Mouse (Mus musculus) forebrain, embryonic 12.5 days (tissue): Measurements from ENCODE around the gene Wfikkn1. TPM values are rescaled to one million over a fixed set of nuclear protein-coding genes. Genes with fewer than 3 reads are reported as not detected.
A peak's percentile ranks its signal among the peaks of the same experiment; 100 is the strongest.

Experiments
- ATAC-seq: fragments of 200-750 bp; cut with Nextera tagmentation; 2 replicates; pipeline ENCODE4 v1.8.0; 2017; ENCODE audit warnings: moderate TSS enrichment; ENCODE audit not compliant: low FRiP score
- H3K27ac ChIP-seq: fragments of 300-500 bp; sonication (generic); 2 replicates; pipeline ENCODE4 v1.5.1; 2016; ENCODE audit warnings: mild to moderate bottlenecking
- H3K27me3 ChIP-seq: fragments of 300-500 bp; sonication (generic); 2 replicates; pipeline ENCODE4 v1.6.1; 2016; ENCODE audit warnings: mild to moderate bottlenecking
- H3K36me3 ChIP-seq: fragments of 300-500 bp; sonication (generic); replicated peaks from 2 replicates; pipeline ENCODE4 v1.6.1; 2016; ENCODE audit warnings: mild to moderate bottlenecking
- H3K4me1 ChIP-seq: fragments of 300-500 bp; sonication (generic); 2 replicates; pipeline ENCODE4 v1.6.1; 2016
- H3K4me2 ChIP-seq: fragments of 300-500 bp; sonication (generic); 2 replicates; pipeline ENCODE4 v1.6.1; 2016; ENCODE audit warnings: mild to moderate bottlenecking, moderate library complexity
- H3K4me3 ChIP-seq: fragments of 300-500 bp; sonication (generic); replicated peaks from 2 replicates; pipeline ENCODE4 v1.5.1; 2016; ENCODE audit warnings: mild to moderate bottlenecking
- H3K9ac ChIP-seq: fragments of 300-500 bp; sonication (generic); 2 replicates; pipeline ENCODE4 v1.6.1; 2016; ENCODE audit warnings: mild to moderate bottlenecking
- H3K9me3 ChIP-seq: fragments of 300-500 bp; sonication (generic); 2 replicates; pipeline ENCODE4 v1.6.1; 2016
- WGBS: fragments of 180-500 bp; shearing (Covaris S2); methylation state at CpG from one replicate; pipeline ENCODE4 v1.1.7; 2016; 5-methylcytosine and 5-hydroxymethylcytosine counted together
- polyA plus RNA-seq: library from polyadenylated mRNA; unstranded; fragments of >200 nt; fragmentation: Nextera tagmentation; extraction: Ambion mirVana; gene quantifications from 2 replicates; pipeline ENCODE4 v1.2.1, GENCODE M21; 2016

Wfikkn1 gene
- polyA plus RNA-seq, 1 experiment from 2014 or later: 0.66 TPM

DNA sequence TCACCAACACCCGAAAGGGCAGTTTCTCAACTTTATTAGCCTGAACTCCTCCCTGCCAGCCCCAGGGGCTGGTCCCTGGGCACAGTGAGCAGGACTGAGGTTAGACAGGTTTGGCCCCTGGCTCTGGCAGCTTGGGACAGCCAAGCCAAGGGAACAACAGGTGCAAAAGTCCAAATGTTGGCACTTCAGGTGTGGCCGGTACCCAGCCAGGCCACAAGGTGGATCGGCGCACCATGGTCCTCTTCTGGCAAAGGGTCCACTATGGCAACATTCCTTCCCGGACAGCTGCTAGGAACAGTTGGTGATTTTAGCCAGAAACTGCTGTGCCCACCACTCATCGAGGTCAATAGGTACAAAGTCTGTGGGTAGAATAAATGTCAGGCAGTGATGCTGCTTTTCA is 17.0 kb downstream of the Wfikkn1 start:
- 88% methylated on average over 6 of the region's 6 CpGs for WGBS
- Histone ChIP-seq H3K4me3 (no peak overlapping the region), H3K9me3 (no peaks in the 10 kb centered on the region), H3K4me1 (peaks cover 34% of the 10 kb centered on the region), H3K27ac (no peak overlapping the region), H3K36me3 (no peaks in the 10 kb centered on the region), H3K27me3 (0 out of 2 replicates have a peak, but pooled peaks cover 6% of the 10 kb centered on the region), H3K9ac (no peak overlapping the region), H3K4me2 (no peak overlapping the region)
- no peak for ATAC-seq

DNA sequence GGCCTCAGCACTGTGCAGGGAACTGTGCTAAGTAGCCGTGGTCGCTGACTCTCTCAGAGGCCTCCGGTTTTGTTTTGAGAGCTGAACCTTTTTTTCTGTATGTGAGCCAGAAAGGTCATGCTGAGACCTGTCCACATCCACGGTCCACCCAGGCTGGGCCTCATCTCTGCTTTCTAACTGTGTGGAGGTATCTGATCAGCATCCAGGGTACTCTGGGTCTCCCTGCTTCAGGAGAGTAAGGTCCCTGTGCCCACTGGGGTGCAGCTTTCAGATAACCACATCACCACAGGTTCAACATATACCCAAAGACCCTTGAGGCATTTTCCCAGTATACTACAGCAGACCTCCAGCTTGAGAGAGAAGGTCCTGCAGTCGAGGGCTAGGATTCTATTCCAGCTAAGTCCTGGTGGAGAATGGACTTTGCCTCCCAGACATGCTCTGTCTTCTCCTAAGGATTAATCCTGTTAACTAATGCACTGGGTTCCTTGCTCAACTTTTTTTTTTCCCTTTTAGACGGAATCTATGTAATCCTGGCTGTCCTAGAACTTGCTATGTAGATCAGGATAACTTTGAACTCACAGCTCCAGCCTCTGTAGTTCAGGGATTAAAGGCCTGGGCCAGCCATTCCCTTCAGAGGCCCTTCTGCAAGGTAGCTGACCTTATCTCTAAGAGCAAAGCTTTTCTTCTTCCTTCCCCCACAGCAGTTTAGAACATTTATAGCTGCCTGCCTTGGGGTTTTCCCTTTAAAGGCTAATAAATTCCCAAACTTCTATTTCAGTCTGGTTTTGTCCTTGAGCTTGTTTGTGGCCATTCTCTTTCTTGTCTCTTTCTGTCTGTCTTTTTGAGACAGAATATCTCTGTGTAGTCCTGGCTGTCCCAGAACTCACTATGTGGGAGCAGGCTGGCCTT is 18.7 kb downstream of the Wfikkn1 start:
- peak overlapping the region; percentile 76 for H3K9ac ChIP-seq
- peak overlapping the region; percentile 75 for H3K4me2 ChIP-seq
- H3K27me3 ChIP-seq: 0 out of 2 replicates have a peak, but pooled peaks cover 2% of the 10 kb centered on the region
- H3K4me3 ChIP-seq: peak overlapping the region; percentile 74
- 10% methylated on average over 6 of the region's 6 CpGs for WGBS
- H3K4me1 ChIP-seq: peaks cover 24% of the 10 kb centered on the region
- H3K36me3 ChIP-seq: no peaks in the 10 kb centered on the region
- 0 out of 2 replicates have a peak, but pooled peaks have one; percentile 33 for ATAC-seq
- H3K9me3 ChIP-seq: no peaks in the 10 kb centered on the region
- H3K27ac ChIP-seq: peak overlapping the region; percentile 85

DNA sequence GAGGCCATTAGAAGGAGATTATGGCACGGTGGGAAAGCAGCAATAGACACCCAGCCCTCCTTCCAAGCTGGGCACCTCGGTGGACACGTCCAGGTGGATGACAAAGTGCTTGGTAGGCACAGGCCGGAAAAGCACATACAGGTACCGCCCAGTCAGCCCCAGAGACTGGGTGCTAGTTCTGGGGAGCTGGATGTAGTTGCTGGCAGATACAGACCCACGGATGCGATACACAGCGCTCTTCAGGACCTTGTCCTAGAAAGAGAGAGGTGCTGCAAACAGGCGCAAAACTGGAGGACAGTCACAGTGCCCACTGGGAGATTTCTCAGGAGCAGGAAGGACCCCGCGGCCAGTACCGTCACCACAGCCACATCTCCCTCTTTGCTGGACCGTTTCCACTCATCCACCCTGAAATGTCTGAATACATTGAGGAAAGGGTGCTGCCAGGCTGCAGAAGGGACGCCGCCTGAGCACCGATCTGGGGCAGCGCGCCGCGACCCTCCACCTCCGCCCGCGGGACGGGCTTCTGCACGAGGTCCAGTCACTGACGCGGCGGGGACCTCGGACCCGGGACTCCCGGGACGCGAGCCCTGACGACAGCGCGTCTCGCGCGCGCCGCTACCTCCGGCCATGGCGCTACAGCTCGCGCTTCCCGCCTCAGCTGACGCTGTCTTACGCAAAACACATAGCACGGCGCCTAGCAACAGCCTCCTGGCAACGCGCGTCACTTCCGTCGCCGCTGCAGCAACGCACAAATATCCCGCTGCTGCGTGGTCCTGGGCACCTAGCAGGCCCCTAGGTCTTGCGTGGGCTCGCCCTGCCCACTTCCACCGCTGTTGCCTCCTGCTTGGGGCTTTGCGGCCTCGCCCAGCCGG is 19.6 kb downstream of the Wfikkn1 start, which contains the start of gene Wdr90:
Gene Wdr90, minus strand, starts transcription at position 670 of the 872 bp plus-strand sequence.
- Histone ChIP-seq H3K9ac (peak within 1 kb of the TSS; percentile 76), H3K4me1 (peaks cover 24% of the 10 kb centered on the region), H3K9me3 (no peaks in the 10 kb centered on the region), H3K4me3 (peak within 1 kb of the TSS; percentile 74), H3K4me2 (peak within 1 kb of the TSS; percentile 75), H3K27ac (peak within 1 kb of the TSS; percentile 85), H3K27me3 (no peaks in the 10 kb centered on the region), H3K36me3 (no peaks in the 10 kb centered on the region)
- WGBS: 3% methylated on average over 65 of the region's 65 CpGs
- peak; percentile 94 for ATAC-seq

DNA sequence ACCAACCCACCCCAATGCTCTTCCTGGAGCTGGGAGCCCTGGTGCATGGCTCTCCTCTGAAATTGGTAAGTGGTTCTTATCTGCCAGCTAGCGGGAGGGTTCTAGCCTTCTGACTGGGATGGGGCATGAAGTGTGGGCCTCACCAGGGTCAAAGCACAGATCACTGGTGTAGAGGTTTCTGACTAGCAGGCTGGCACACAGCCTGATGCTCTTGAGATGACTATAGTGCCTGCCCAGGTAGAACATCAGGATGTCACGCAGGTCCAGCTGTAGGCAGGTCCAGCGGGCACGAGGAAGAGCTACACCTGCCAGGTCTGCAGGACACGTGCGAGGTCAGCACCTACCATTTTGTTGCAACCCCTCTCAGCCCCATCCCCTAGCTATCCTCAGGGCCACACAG is 20.4 kb downstream of the Wfikkn1 start:
- H3K9me3 ChIP-seq: no peaks in the 10 kb centered on the region
- no peak overlapping the region for H3K27ac ChIP-seq
- H3K27me3 ChIP-seq: no peaks in the 10 kb centered on the region
- H3K36me3 ChIP-seq: peaks cover 7% of the 10 kb centered on the region
- no peak for ATAC-seq
- WGBS: 92% methylated on average over 6 of the region's 6 CpGs
- peak overlapping the region; percentile 76 for H3K9ac ChIP-seq
- peak overlapping the region; percentile 74 for H3K4me3 ChIP-seq
- H3K4me2 ChIP-seq: peak overlapping the region; percentile 75
- H3K4me1 ChIP-seq: peaks cover 24% of the 10 kb centered on the region

DNA sequence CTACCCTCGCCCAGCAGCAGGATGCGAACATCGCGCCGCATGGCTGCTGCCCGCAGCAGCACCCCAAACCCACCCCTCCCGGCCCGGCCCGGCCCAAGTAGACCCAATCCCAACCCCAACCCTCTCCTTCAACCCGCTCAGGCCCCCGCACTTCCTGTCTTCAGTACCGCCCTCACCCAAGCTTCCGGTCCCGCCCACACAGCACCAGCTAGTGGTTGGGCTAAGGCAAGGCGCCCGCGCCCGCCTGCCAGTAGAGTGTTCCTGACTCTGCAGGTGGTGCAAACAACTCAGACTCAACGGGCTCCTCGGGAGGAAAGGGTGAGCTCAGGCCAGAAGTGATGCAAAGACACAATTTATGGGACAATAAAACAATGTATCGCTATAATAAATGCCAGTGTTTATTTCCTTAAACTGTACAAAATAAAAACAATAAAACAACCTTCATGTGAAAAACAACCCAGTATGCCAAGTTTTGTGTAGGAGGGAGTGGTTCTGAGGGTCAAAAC is 36.2 kb downstream of the Wfikkn1 start, which contains the start of gene Rhot2:
Gene Rhot2, minus strand, starts transcription at position 456 of the 506 bp plus-strand sequence.
- Histone ChIP-seq H3K4me2 (peak within 1 kb of the TSS; percentile 93), H3K27ac (peak within 1 kb of the TSS; percentile 80), H3K27me3 (no peaks in the 10 kb centered on the region), H3K9me3 (no peaks in the 10 kb centered on the region), H3K4me1 (peaks cover 19% of the 10 kb centered on the region), H3K36me3 (peaks cover 68% of the 10 kb centered on the region), H3K4me3 (peak within 1 kb of the TSS; percentile 93), H3K9ac (peak within 1 kb of the TSS; percentile 80)
- ATAC-seq: peak; percentile 96
- under 1% methylated on average over 21 of the region's 21 CpGs for WGBS

DNA sequence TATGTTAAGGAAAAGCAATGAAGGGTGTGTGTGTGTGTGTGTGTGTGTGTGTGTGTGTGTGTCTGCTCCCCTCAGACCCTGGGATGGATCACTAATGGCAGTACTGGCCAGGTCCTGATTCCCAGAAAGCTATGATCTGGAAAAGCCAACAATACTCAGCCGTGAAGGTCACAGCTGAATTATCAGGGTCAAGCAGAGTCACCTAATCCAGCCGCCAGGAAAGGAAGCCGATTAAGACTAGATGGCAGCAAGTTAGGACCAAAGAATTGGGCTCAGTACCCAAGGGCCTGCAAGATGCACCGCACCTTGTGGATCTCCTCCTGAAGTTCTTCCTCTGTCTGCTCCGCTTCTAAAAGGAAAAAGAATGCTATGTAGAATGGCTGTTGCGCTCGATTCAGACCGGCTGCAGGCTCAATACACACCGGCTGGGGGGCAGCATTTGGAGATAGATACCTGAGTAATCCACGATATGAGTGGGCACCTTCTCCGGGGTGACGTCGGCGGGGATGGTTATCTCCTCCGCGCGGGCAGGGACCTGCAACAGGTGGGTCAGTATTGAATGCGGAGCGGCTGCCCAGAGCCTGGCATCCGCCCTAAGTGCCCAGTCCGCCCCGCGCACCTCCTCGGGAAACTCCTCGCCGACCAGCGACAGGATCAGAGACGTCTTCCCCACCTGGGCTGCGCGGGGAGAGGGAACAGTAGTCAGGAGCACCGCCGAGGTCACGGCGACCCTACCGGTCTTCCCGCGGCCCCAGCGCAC is 36.8 kb downstream of the Wfikkn1 start:
- Histone ChIP-seq H3K9me3 (no peaks in the 10 kb centered on the region), H3K36me3 (peaks cover 68% of the 10 kb centered on the region)

DNA sequence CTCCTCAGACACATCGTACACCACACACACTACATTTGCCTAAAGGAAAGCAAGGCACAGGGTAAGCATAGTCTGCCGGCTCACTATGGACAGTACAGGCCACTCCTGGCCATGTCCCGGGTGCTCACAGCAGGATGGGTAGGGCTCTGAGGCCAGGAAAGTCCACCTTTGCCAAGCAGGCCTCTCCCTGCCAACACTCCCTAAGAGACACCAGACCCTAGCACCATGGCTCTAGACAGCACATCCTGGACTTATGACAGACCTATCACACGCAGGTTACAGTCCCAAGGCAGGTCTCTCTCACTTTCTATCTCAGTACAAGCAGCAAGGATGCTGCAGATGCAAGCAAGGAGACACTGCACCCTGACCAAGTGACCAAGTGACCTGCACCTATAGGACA is 37.5 kb downstream of the Wfikkn1 start:
- Histone ChIP-seq H3K9me3 (no peaks in the 10 kb centered on the region), H3K4me2 (peak overlapping the region; percentile 93), H3K4me3 (peak overlapping the region; percentile 93), H3K4me1 (peaks cover 22% of the 10 kb centered on the region), H3K27me3 (no peaks in the 10 kb centered on the region), H3K36me3 (peaks cover 67% of the 10 kb centered on the region), H3K9ac (peak overlapping the region; percentile 80), H3K27ac (no peak overlapping the region)
- ATAC-seq: no peak
- WGBS: 94% methylated on average over 4 of the region's 4 CpGs

More for the DNA sequence above, 36.8 kb downstream of the Wfikkn1 start:
- Histone ChIP-seq H3K4me2 (peak overlapping the region; percentile 93), H3K27me3 (no peaks in the 10 kb centered on the region), H3K9ac (peak overlapping the region; percentile 80), H3K4me3 (peak overlapping the region; percentile 93), H3K4me1 (peaks cover 19% of the 10 kb centered on the region), H3K27ac (peak overlapping the region; percentile 80)
- peak; percentile 40; the same call in 1 of the 2 replicates for ATAC-seq
- 4% methylated on average over 38 of the region's 38 CpGs for WGBS

DNA sequence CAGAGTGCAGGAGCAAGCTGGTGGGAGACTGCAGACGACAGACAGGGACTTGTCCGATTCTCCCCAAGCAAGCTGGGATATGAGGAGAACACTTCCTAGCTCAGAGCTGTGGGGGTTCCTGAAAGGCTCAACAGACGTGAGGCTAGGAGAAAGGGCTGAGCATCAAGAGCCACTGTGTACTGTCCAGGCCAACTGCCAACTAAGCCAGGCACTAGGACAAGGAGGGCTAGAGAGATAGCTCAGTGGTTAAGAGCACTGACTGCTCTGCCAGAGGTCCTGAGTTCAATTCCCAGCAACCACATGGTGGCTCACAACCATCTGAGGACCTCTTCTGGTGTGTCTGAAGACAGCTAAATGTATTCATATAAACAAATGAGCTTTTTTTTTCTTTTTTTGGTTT is 38.1 kb downstream of the Wfikkn1 start:
- no peak overlapping the region for H3K27ac ChIP-seq
- no peak overlapping the region for H3K4me3 ChIP-seq
- no peaks in the 10 kb centered on the region for H3K27me3 ChIP-seq
- peaks cover 28% of the 10 kb centered on the region for H3K4me1 ChIP-seq
- H3K9me3 ChIP-seq: no peaks in the 10 kb centered on the region
- 90% methylated on average over 3 of the region's 3 CpGs for WGBS
- ATAC-seq: no peak
- peaks cover 66% of the 10 kb centered on the region for H3K36me3 ChIP-seq
- no peak overlapping the region for H3K4me2 ChIP-seq
- H3K9ac ChIP-seq: no peak overlapping the region

DNA sequence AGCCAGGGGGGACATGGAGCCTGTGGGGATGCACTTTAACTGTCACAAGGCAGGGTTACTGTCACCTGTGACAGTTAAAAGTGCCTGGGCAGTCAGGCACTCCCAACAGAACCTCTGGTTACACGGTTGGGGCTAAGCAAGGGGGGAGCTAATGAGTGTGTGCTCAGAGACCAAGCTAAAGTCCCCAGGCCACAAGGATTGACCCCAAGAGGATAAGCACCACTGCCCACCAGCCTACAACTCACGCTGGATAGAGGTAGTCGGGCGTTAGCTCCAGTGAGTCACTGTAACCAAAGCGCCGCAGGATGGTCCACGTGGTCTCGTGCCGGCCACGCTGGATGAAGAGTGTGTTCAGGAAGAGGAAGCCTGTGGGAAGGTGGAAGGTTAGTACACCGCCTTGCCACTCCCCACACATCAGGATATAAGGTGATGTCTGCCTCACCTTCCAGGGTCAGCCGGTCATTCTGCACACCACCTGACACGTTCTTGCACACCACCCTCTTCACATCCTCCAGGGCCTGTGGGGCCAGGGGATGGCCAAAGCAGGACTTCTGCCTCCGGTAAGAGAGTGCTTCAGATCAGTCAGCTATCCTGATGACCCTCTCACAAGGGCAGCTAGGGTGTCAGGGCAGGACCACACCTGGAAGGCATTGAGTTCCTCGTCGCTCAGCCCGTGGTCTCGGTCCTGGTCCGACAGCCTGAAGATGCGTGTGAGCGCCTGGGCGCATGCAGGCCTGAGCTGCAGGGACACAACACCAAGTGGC is 39.4 kb downstream of the Wfikkn1 start, which contains the start of gene Gm20683:
Gene Gm20683, minus strand, starts transcription at position 647 of the 764 bp plus-strand sequence.
- peaks cover 59% of the 10 kb centered on the region for H3K36me3 ChIP-seq
- H3K27ac ChIP-seq: no peak within 1 kb of the TSS
- peaks cover 40% of the 10 kb centered on the region for H3K4me1 ChIP-seq
- 94% methylated on average over 22 of the region's 22 CpGs for WGBS
- H3K27me3 ChIP-seq: no peaks in the 10 kb centered on the region
- H3K9ac ChIP-seq: no peak within 1 kb of the TSS
- H3K9me3 ChIP-seq: no peaks in the 10 kb centered on the region
- H3K4me2 ChIP-seq: no peak within 1 kb of the TSS
- no peak within 1 kb of the TSS for H3K4me3 ChIP-seq
- ATAC-seq: no peak

DNA sequence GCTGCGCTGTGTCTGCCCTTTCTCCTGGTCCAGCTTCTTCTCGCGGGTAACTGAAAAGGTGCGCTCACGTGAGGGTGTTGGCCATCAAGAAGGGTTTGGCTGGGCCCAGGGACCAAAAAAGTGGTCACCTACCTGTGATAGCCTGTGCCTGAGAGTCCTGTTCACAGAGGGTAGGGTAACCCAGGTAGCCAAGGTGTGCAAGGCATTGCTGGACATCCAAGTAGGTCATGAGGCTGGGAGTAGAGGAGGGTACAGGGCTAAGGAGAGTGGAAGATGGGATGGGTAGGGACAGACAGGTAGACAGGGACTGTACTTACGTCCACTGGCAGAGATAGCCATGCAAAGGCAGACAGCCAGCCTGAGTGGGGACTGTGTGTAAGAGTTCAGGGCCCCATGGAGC is 40.1 kb downstream of the Wfikkn1 start:
- no peaks in the 10 kb centered on the region for H3K27me3 ChIP-seq
- no peaks in the 10 kb centered on the region for H3K9me3 ChIP-seq
- H3K4me1 ChIP-seq: peaks cover 48% of the 10 kb centered on the region
- H3K27ac ChIP-seq: no peak overlapping the region
- no peak overlapping the region for H3K9ac ChIP-seq
- peaks cover 51% of the 10 kb centered on the region for H3K36me3 ChIP-seq
- WGBS: 95% methylated on average over 6 of the region's 6 CpGs
- no peak overlapping the region for H3K4me3 ChIP-seq
- no peak overlapping the region for H3K4me2 ChIP-seq
- no peak for ATAC-seq
